ENCODE assay signal across 19 mouse cellular contexts in genomic region chr12:71790581-71790980, GRCm38 (mm10). TPM values are rescaled to one million over a fixed set of nuclear protein-coding genes. Genes with fewer than 3 reads are reported as not detected.
DNase-seq lines count a peak whose midpoint lies in the region; ATAC-seq lines count a peak whose summit lies in the region.
"Had no signal": no experiment of that assay in that cellular context is flagged by ENCODE, and none has a peak within 500 bp of the region (broad histone marks: within the 10 kb centered on the region; RNA-seq: fewer than 3 reads in every experiment).

No protein-coding gene starts in this region.

- ATAC-seq in frontal cortex, adult (ENCODE audit: low TSS enrichment): no peak
- ATAC-seq: activated CD4-positive, CD25-positive, alpha-beta regulatory T cell, adult 4 months; CD4-positive, CD25-positive, alpha-beta regulatory T cell, adult 4 months; Patski had no signal

- peak; percentile 26 to 52 for DNase-seq in frontal cortex, adult 2 months (ENCODE audit: extremely low spot score in 1 of 2, low spot score in 1 of 2)
- DNase-seq in right cerebral cortex, adult 18-20 months: peak; percentile 35
- no peak for DNase-seq in right cerebral cortex, postnatal 4 days
- DNase-seq in right cerebral cortex, adult 2 months (ENCODE audit: low spot score in 2 of 2): peak; percentile 12 to 21
- DNase-seq in right cerebral cortex, postnatal 25 days: no peak
- DNase-seq: adrenal gland, adult 2 months; adrenal gland, adult 8-10 months; adrenal gland, postnatal 10 days; adrenal gland, postnatal 14 days; adrenal gland, postnatal 25 days; adrenal gland, postnatal 36 days; B cell, adult 2 months; cerebellum, adult 11 months; cerebellum, adult 11-12 months; cerebellum, adult 18-20 months had no signal

RNA-seq across cellular contexts. Expression of gene Daam1, which starts 40.3 kb away (rescaled TPM):
- polyA plus RNA-seq in frontal cortex, adult 2 months (2012; rRNA removed): 25.5 and 27.2 TPM in 2 replicates

Comparison
In these comparisons a context has a peak if more than half of its experiments do, and no peak if none do; other contexts are left out.
1. DNase-seq: peak in frontal cortex, adult 2 months (2 of 2), right cerebral cortex, adult 18-20 months (single experiment) and right cerebral cortex, adult 2 months (2 of 2); none in right cerebral cortex, postnatal 4 days (single experiment) and right cerebral cortex, postnatal 25 days (single experiment).